Mouse (Mus musculus) telencephalon, adult 2 months (tissue): ENCODE measurements around the gene Mgat1.
"Not testable (repeated sequence)": the region's sequence is repeated elsewhere in the genome, so short reads cannot be mapped to it uniquely, and the experiment has no call there.

ENCODE experiments used
- DNase-seq: peaks from one replicate; pipeline ENCODE4 v3.0.0-alpha.2; 2011; ENCODE audit warnings: low read depth, low spot score

Mgat1 gene

DNA sequence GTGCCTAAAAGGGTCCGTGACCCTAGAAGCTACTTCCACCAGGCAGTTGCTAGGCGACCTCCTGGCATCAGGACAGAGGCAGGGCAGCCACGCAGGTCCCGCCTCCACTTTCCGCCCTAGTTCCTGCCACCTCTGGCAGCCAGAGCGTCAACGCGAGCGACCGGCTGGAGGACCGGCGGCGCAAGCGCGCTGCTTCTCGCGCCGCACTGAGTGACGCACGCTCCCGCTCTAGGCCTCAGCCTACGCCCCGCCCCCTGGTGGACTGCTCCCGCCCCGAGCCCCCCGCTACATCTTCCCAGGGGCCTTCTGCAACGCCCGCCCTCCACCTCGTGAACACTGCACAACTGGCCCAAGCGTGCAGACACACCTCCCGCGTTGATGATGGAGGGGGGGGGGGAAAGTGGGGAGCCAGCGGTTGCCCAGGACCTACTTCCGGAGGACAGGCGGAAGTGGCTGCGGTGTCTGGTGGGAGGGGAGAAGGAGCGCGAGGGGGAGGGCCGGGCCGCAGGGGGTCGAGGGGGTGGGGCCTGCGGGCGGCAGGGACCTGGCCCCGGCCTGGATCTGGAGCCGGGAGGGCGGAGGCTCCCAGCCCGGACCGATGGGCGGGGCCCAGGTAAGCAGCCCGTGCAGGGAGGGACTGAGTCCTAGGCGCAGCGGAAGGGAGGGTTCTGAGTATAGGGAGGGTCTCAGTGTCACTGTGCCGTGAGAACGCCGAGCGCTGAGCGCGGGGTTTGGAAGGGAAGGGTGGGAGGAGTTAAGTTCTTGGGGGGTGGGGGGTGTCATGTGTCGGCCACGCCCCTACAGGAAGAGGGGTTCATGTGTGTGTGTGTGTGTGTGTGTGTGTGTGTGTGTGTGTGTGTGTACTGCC, at the start of gene Mgat1:
Gene Mgat1 (plus strand): TSS at position 465 of the 868 bp plus-strand sequence.
- peak; percentile 91 for DNase-seq

DNA sequence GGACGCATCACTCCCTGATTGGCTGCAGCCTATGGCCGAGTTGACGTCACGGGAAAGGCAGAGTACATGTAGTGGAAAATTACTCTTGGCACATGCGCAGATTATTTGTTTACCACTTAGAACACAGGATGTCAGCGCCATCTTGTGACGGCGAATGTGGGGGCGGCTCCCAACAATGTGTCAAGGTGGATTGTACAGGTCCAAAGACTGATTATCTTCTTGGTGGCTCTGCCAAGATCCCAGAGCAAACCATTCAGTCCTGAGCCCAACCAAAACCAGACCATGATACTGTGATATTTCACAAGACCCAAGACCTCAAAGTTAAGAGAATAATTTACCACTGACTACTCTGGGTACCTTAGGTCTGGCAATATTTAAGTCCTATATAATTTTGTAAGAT, 49.2 kb upstream of the Mgat1 start:
- DNase-seq = not testable (repeated sequence)

DNA sequence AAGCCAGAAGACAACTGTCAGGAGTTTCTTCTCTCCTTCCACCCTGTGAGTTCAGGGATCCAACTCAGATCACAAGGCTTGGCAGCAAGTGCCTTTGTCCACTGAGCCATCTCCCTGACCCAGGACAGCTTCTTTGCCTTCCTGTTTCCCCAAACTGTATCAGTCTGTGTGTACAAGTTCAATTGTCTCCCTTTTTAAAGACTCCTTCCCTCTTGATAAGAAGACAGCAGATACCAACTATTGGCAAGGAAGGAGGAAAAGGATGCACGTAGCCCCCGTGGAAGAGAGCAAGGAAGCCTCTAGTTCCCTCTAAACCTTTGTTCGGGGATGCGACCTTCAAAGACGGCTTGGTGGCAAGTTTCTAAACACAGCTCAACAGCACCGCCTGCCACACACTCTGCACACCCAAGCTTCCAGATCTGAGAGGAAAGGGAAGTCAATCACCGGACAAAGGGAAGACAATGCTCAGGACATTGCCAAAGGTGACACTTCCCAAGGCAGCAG, 48.1 kb upstream of the Mgat1 start:
- DNase-seq = no peak

GRCm38 (mm10) chr11:49200666-49201065, 43.3 kb upstream of the Mgat1 start:
- DNase-seq = no peak

DNA sequence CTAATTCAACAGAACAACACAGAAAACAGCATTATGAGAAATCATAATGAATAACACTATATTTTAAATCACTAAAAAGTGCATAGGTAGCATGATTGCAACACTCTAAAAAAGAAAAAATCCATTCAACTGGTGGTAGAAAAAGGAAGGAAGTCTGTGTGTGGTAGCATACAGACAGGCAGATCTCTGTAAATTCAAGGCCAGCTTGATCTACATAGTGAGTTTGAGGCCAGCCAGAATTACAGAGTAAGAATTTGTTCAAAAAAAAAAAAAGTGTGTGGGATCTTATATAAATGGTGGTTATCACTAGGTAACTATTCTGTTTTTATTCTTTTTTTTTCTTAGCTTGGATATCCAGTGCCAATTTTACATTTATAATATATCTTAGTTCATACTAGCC, 42.8 kb upstream of the Mgat1 start:
- no peak for DNase-seq

- no peak for DNase-seq
These were observed 41.9 kb upstream of the Mgat1 start for GRCm38 (mm10) chr11:49202071-49202470.

GRCm38 (mm10) chr11:49202523-49203061, 41.4 kb upstream of the Mgat1 start:
- DNase-seq = peak; percentile 6

DNA sequence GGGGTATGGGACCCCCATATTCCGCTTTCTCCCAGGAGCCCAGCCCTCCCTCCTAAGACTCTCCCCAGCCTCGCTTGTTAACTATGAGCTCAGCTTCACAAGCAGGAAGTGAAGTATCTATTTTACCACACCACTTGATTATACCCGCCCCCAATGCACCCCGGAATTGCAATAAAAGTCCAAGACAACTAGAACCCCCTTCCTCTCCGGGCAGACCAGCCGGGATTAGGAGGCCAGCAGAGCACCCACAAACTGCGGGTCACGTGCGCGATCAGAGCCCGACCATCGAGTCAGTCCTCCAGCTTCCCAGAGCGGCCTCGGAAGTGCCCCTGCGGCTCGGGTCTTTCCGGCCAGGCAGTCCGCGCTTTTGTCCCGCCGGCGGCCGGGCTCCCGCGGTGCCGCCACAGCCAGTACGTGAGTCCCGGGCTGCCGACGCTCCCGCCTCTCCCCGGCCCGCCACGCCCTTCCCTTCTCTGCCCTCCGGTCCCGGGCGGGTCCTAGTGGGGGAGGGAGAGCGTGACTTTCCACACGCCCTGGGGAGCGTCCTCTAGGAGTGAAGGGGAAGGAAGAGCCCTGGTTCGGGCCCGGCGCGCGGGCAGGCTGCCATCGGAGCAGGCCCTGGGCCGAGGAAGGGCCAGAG, 40.7 kb upstream of the Mgat1 start, which contains the start of gene Zfp62:
Gene Zfp62 (plus strand): TSS at position 164 of the 640 bp plus-strand sequence.
- peak; percentile 89 for DNase-seq

- peak; percentile 26 for DNase-seq
These were observed 40.1 kb upstream of the Mgat1 start for GRCm38 (mm10) chr11:49203771-49204497.

DNA sequence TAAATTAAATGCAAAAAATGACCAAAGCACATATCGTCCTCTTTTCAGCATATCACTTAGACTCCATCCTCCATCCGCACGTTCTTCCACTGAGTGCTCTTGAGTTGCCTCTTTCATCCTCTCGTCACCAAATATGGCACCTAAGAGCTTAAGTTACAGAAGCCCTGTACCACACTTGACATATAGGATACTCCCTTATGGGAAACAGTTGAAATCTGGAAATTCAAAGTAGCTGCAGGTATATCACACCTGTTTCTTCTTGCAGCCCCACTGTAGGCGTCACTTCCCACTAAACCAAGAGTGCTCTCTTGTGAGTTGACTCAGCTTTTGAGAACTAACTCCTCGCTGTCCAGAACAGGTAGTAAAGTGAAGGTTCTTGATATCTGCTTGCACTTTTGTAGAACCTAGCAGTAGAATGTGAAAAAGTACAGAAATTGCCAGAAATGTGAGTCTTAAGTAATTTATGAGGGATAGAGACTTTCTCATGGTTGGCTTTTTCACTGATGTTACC, 38.9 kb upstream of the Mgat1 start:
- no peak for DNase-seq

DNA sequence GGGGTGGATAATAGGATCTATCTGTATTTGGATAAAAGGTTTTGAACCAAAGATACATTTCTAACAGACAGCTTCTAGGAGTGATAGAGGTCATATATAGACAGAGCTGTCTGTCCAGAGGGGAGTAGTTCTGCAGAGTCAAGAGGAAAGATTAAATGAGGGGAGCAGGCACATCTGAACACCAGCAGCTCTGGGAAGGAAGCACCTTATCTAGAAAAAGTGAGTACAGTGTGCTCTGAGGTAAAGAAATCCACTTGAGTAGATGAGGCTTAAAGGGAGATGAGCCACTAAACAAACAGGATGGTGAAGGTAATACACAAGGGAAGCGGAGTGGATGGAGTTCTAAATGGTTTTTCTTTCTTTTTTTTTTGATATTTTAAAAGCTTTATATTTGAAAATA, 36.5 kb upstream of the Mgat1 start:
- no peak for DNase-seq

DNA sequence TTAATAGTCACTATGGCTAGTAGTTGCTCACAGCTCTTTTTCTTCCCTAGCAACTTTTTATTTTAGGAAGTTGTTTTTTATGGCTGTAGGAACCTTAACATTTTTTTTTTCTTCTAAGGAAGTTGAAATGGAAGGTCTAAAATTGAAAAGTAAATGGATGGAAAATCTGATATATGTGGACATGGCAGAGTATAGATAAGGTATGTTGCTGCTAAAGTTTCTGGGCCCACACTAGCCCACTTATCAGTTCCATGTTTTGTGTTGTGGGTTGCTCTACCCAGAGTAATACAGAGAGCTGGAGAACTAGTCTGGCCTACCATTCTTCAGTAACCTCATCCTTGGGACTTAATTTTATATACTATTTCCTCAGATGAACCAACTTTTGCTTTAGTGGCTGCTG, 31.4 kb upstream of the Mgat1 start:
- DNase-seq = no peak

GRCm38 (mm10) chr11:49213505-49213904, 30.5 kb upstream of the Mgat1 start:
- no peak for DNase-seq

DNA sequence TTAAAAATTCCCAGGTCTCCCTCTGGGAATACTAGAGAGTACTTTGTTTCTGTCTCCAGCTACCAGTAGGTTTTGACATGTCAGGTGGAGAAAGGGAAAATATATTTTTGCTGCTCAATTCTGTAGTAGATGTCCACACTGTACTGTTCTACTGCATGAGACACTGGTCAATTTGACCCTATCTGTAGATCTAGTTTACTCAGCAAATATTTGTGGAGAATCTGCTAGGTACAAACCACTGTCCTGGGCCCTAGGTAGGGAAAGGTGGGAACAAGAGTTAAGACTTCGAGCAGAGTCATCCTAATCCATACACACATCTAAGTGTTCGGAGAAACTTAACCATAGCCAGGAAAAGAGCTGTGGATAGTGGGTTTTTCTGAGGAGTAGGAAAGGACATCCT, 24.7 kb upstream of the Mgat1 start:
- no peak for DNase-seq

DNA sequence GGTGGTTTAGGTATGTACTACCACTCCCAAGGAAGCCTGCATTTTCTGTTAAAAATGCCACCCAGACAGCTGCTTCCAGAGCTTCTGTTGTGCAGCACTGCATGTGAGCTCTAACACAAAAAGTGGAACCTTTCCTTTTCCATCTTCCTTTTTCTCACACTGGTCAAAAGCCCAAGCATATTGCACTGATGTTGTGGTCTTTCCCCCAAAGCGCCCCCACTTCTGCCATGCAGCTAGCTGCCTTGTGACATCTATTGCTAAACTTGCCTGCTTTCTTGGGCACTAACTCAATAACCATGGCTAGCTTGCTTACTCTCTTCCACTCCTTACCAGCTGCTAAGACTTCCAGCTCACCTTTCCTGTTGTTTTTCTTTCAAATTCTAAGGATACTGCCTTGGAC, 19.5 kb upstream of the Mgat1 start:
- no peak for DNase-seq

DNA sequence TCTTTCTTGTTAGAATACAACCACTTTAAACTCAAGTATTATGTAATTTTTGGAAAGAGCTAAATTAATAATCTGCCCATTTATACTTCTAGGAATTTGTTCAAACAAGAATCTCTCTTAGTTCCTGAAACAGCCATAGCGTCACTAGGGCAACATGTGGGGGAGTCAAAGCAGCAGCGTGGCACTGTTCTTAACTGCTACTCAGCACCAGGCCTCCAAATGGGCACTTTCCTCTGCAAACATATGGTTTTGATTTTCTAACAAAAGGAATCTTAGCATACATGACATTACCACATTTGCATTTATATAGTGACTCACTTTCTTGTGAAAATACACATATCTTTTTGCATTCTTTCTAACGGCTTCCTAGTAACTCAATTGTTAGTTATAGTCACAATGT, 11.2 kb upstream of the Mgat1 start:
- peak; percentile 70 for DNase-seq

DNA sequence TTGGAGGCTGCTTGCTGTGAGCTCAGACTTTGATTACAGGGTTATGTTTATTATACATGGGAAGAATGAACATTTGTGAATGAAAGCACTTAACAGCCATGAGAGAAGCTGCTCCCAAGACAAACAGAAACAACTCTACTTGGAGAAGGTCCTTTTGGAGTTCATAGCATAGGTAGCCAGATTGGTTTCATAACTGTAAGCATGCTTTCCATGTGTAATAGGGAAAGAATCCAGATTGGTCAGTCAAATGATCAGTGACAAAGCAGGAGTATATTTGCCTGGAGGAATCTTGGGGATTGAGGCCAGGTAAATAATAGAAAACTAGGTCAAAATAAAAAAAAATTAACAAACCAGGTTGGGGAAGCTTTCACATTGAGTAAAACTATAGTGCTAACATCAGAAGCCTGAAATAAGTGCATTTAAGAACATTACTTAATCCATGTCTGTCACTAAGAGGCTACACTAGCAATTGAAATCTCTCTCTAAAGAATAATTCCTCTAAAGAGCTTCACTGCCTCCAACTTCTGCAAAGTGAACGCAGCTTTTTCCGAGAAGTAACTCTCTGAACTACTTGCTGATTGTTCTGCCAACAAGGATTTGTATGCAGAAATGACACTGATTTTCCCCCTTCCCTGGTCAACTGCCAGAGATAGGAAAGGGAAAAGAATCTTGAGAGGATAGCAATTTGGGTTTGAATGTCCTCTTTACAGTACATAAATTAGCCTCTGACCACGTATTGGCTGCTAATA, 8.4 kb upstream of the Mgat1 start:
- no peak for DNase-seq

GRCm38 (mm10) chr11:49236891-49237290, 7.1 kb upstream of the Mgat1 start:
- DNase-seq = no peak

DNA sequence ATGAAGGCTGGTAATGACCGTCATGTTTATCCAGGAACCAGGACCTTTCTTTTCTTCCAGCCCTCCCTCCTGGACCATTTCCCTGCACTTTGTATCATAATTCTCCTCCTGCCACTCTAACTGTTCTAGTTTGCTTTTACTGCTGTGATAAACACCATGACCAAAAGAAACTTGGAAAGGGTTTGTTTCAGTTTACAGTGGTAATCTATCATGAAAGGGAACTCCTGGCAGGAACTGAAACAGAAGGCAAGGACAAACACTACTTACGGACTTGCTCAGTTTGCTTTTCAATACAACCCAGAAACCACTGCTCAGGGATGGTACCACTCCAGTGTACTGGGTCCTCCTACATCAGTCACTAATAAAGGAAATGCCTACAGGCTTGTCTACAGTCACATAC, 6.5 kb upstream of the Mgat1 start:
- DNase-seq = no peak

- DNase-seq = no peak
These were observed 3.7 kb upstream of the Mgat1 start for GRCm38 (mm10) chr11:49240310-49240709.

DNA sequence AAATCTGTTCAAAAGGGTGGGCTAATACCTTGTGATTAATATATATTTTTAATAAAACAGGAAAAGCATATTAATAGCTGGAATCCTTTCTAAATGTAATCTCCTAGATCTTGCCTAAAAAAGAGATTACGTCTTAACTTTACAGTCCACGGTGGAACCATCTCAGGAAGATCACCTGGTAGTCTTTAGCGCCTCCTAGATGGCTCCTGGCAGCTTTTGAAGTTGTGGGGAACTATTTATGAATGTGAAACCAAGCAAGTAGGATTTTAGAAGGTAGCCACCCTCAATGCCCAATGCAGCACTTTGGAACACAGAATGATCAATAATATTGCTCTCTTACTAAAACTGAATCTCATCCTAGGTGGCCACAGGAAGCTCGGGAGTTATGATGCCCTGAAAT, 3.1 kb upstream of the Mgat1 start:
- DNase-seq = no peak
